16 mouse cellular contexts compared by ENCODE assay signal in genomic region chr15:59201386-59201785, GRCm38 (mm10).
DNase-seq lines count a peak whose midpoint lies in the region; ATAC-seq lines count a peak whose summit lies in the region.
"Had no signal": no experiment of that assay in that cellular context is flagged by ENCODE, and none has a peak within 500 bp of the region (broad histone marks: within the 10 kb centered on the region; RNA-seq: fewer than 3 reads in every experiment).

No protein-coding gene starts in this region.

- no peak overlapping the region for H3K4me3 ChIP-seq in heart, embryonic 12.5 days
- no peak overlapping the region for H3K4me3 ChIP-seq in lung, embryonic 15.5 days
- no peak overlapping the region for H3K4me3 ChIP-seq in heart, embryonic 13.5 days

- H3K27ac ChIP-seq in heart, embryonic 12.5 days (ENCODE audit: poor library complexity, severe bottlenecking) = peak overlapping the region; percentile 71
- peak overlapping the region; percentile 62; the same call in 1 of the 2 replicates for H3K27ac ChIP-seq in lung, embryonic 15.5 days
- peak overlapping the region; percentile 81 for H3K27ac ChIP-seq in heart, embryonic 13.5 days (replicated peaks)
- H3K27ac ChIP-seq: hindbrain, embryonic 14.5 days had no signal

- no peak for DNase-seq in heart, adult 9 months (ENCODE audit: low spot score in 2 of 2)
- no peak for DNase-seq in lung, postnatal 25 days (ENCODE audit: low spot score)
- DNase-seq in lung, postnatal 10 days = peak; percentile 69
- DNase-seq in left cerebral cortex, postnatal 25 days (ENCODE audit: low spot score in 2 of 2) = no peak
- no peak for DNase-seq in layer of hippocampus, postnatal 10 days (ENCODE audit: low spot score in 2 of 2)
- DNase-seq: adrenal gland, postnatal 25 days; gastrocnemius, postnatal 10 days; right cerebral cortex, postnatal 25 days; thymus, postnatal 4 days had no signal

- no peaks in the 10 kb centered on the region for H3K27me3 ChIP-seq in heart, embryonic 12.5 days (replicated peaks)
- H3K27me3 ChIP-seq in lung, embryonic 15.5 days = no peaks in the 10 kb centered on the region
- H3K27me3 ChIP-seq in heart, embryonic 13.5 days (replicated peaks) = no peaks in the 10 kb centered on the region
- H3K27me3 ChIP-seq: CH12.LX had no signal

- H3K9me3 ChIP-seq in heart, embryonic 12.5 days (replicated peaks) = no peaks in the 10 kb centered on the region
- H3K9me3 ChIP-seq in lung, embryonic 15.5 days = no peaks in the 10 kb centered on the region
- H3K9me3 ChIP-seq in heart, embryonic 13.5 days = no peaks in the 10 kb centered on the region

- no peaks in the 10 kb centered on the region for H3K36me3 ChIP-seq in heart, embryonic 12.5 days
- H3K36me3 ChIP-seq in lung, embryonic 15.5 days = no peaks in the 10 kb centered on the region
- H3K36me3 ChIP-seq in heart, embryonic 13.5 days = no peaks in the 10 kb centered on the region

- no peak for ATAC-seq in heart, embryonic 12.5 days (ENCODE audit: insufficient number of reproducible peaks, low FRiP score)
- no peak for ATAC-seq in lung, embryonic 15.5 days (ENCODE audit: borderline replicate concordance, extremely low read depth, low FRiP score, low TSS enrichment)
- no peak for ATAC-seq in heart, embryonic 13.5 days (ENCODE audit: extremely low read depth, insufficient number of reproducible peaks, low FRiP score, low TSS enrichment)
- ATAC-seq: intestine, embryonic 16.5 days; midbrain, embryonic 16.5 days had no signal

- H3K9ac ChIP-seq in heart, embryonic 12.5 days = no peak overlapping the region
- H3K9ac ChIP-seq in lung, embryonic 15.5 days = no peak overlapping the region
- no peak overlapping the region for H3K9ac ChIP-seq in heart, embryonic 13.5 days
- H3K9ac ChIP-seq: hindbrain, embryonic 14.5 days had no signal

- intact Hi-C loops in left cerebral cortex, postnatal 25 days (cut with DNase I) = no loop called here

- WGBS in heart, embryonic 12.5 days = 57% methylated on average over 7 of the region's 7 CpGs
- 36% methylated on average over 7 of the region's 7 CpGs for WGBS in lung, embryonic 15.5 days
- 42% methylated on average over 7 of the region's 7 CpGs for WGBS in heart, embryonic 13.5 days

- H3K4me2 ChIP-seq in heart, embryonic 12.5 days = no peak overlapping the region
- H3K4me2 ChIP-seq in lung, embryonic 15.5 days = no peak overlapping the region
- peak overlapping the region; percentile 28 for H3K4me2 ChIP-seq in heart, embryonic 13.5 days
- H3K4me2 ChIP-seq: hindbrain, embryonic 14.5 days had no signal

- peaks cover 78% of the 10 kb centered on the region for H3K4me1 ChIP-seq in heart, embryonic 12.5 days (replicated peaks)
- peaks cover 44% of the 10 kb centered on the region for H3K4me1 ChIP-seq in lung, embryonic 15.5 days
- peaks cover 87% of the 10 kb centered on the region for H3K4me1 ChIP-seq in heart, embryonic 13.5 days
